12 mouse cellular contexts compared by ENCODE assay signal in genomic region chr15:93226930-93227763, GRCm38 (mm10). TPM values are rescaled to one million over a fixed set of nuclear protein-coding genes. Genes with fewer than 3 reads are reported as not detected.
DNase-seq lines count a peak whose midpoint lies in the region; ATAC-seq and TF ChIP-seq lines count a peak whose summit lies in the region.
"Had no signal": no experiment of that assay in that cellular context is flagged by ENCODE, and none has a peak within 500 bp of the region (broad histone marks: within the 10 kb centered on the region; RNA-seq: fewer than 3 reads in every experiment).

No protein-coding gene starts in this region.

- no peak overlapping the region for H3K4me3 ChIP-seq in hindbrain, embryonic 12.5 days
- H3K4me3 ChIP-seq in hindbrain, embryonic 10.5 days, result no peak overlapping the region
- H3K4me3 ChIP-seq in forebrain, postnatal 0 days (ENCODE audit: low read depth, low read length), result no peak overlapping the region
- no peak overlapping the region for H3K4me3 ChIP-seq in lung, postnatal 0 days (ENCODE audit: low read depth, low read length)
- H3K4me3 ChIP-seq: limb, embryonic 12.5 days; liver, embryonic 15.5 days had no signal

- ATAC-seq in hindbrain, embryonic 12.5 days (ENCODE audit: low FRiP score), result 0 out of 2 replicates have a peak, but pooled peaks have one; percentile 11
- peak; percentile 18 for ATAC-seq in Patski
- no peak for ATAC-seq in forebrain, postnatal 0 days
- ATAC-seq in lung, postnatal 0 days, result no peak
- ATAC-seq: intestine, postnatal 0 days had no signal

- no peak overlapping the region for H3K4me2 ChIP-seq in hindbrain, embryonic 12.5 days (replicated peaks)
- H3K4me2 ChIP-seq in forebrain, postnatal 0 days (ENCODE audit: low read depth), result no peak overlapping the region
- no peak overlapping the region for H3K4me2 ChIP-seq in lung, postnatal 0 days (replicated peaks; ENCODE audit: low read depth, low read length)
- H3K4me2 ChIP-seq: limb, embryonic 12.5 days; liver, embryonic 15.5 days had no signal

- H3K27me3 ChIP-seq in hindbrain, embryonic 12.5 days, result no peaks in the 10 kb centered on the region
- H3K27me3 ChIP-seq in hindbrain, embryonic 10.5 days (ENCODE audit: insufficient read depth, poor library complexity, severe bottlenecking), result no peaks in the 10 kb centered on the region
- peaks cover 9% of the 10 kb centered on the region for H3K27me3 ChIP-seq in Patski
- no peaks in the 10 kb centered on the region; the same call in 1 of the 2 replicates for H3K27me3 ChIP-seq in forebrain, postnatal 0 days (ENCODE audit: insufficient read depth, low read length)
- no peaks in the 10 kb centered on the region for H3K27me3 ChIP-seq in lung, postnatal 0 days (replicated peaks; ENCODE audit: insufficient read depth, low read length)
- H3K27me3 ChIP-seq: limb, embryonic 12.5 days; liver, embryonic 15.5 days had no signal

- no peak for TF ChIP-seq EP300 in lung, postnatal 0 days (IDR thresholded peaks at IDR 0.05)

- CTCF ChIA-PET in Patski (lab: Charles Lee), result interaction anchor here (0.8 to 2.2 kb wide), 6 partner anchors 8 to 16 kb away, joined by 3 to 8 read pairs (median 3); no protein-coding TSS in a partner anchor

- intact Hi-C loops in left cerebral cortex, postnatal 36 days (cut with DNase I), result no loop called here

- H3K9me3 ChIP-seq in hindbrain, embryonic 12.5 days (replicated peaks), result no peaks in the 10 kb centered on the region
- no peaks in the 10 kb centered on the region for H3K9me3 ChIP-seq in hindbrain, embryonic 10.5 days
- no peaks in the 10 kb centered on the region for H3K9me3 ChIP-seq in forebrain, postnatal 0 days (ENCODE audit: low read length)
- H3K9me3 ChIP-seq in lung, postnatal 0 days (ENCODE audit: low read length), result no peaks in the 10 kb centered on the region
- H3K9me3 ChIP-seq: G1E; limb, embryonic 12.5 days; liver, embryonic 15.5 days had no signal

- no peak for TF ChIP-seq CTCF in Patski (IDR thresholded peaks at IDR 0.05)
- TF ChIP-seq CTCF in forebrain, postnatal 0 days (IDR thresholded peaks at IDR 0.05; ENCODE audit: low read depth), result no peak
- TF ChIP-seq CTCF in lung, postnatal 0 days (IDR thresholded peaks at IDR 0.05), result no peak

- POLR2A ChIA-PET in Patski (lab: Charles Lee), result no interaction called here

- no peak overlapping the region for H3K27ac ChIP-seq in hindbrain, embryonic 12.5 days
- no peak overlapping the region for H3K27ac ChIP-seq in hindbrain, embryonic 10.5 days
- no peak overlapping the region for H3K27ac ChIP-seq in forebrain, postnatal 0 days (ENCODE audit: low read depth, low read length)
- H3K27ac ChIP-seq in lung, postnatal 0 days (ENCODE audit: low read length), result no peak overlapping the region
- H3K27ac ChIP-seq: limb, embryonic 12.5 days; liver, embryonic 15.5 days had no signal

- in situ Hi-C loops in Patski (cut with MboI; ENCODE audit: low pct_unique_long_range_greater_than_20kb), result no loop called here

- no peak for DNase-seq in hindbrain, embryonic 10.5 days (ENCODE audit: low spot score)
- no peak for DNase-seq in Patski (ENCODE audit: low read depth, low spot score)
- peak; percentile 18 for DNase-seq in cerebellum, adult 9-11 months
- DNase-seq in forebrain, postnatal 0 days, result peak; percentile 58
- no peak for DNase-seq in lung, postnatal 0 days (ENCODE audit: low spot score)
- no peak for DNase-seq in left cerebral cortex, postnatal 36 days (ENCODE audit: low spot score in 2 of 2)
- DNase-seq in ovary, postnatal 14 days (ENCODE audit: low spot score), result no peak

- H3K9ac ChIP-seq in hindbrain, embryonic 12.5 days, result no peak overlapping the region
- H3K9ac ChIP-seq in forebrain, postnatal 0 days, result no peak overlapping the region
- no peak overlapping the region for H3K9ac ChIP-seq in lung, postnatal 0 days (replicated peaks; ENCODE audit: low read depth)
- H3K9ac ChIP-seq: limb, embryonic 12.5 days; liver, embryonic 15.5 days had no signal

- WGBS in hindbrain, embryonic 12.5 days, result 86% methylated on average over 10 of the region's 10 CpGs
- WGBS in hindbrain, embryonic 10.5 days, result 93% methylated on average over 10 of the region's 10 CpGs
- 59% methylated on average over 10 of the region's 10 CpGs for WGBS in forebrain, postnatal 0 days
- WGBS in lung, postnatal 0 days, result 95% methylated on average over 10 of the region's 10 CpGs

- no peaks in the 10 kb centered on the region for H3K36me3 ChIP-seq in hindbrain, embryonic 12.5 days
- no peaks in the 10 kb centered on the region for H3K36me3 ChIP-seq in hindbrain, embryonic 10.5 days
- H3K36me3 ChIP-seq in forebrain, postnatal 0 days (ENCODE audit: insufficient read depth), result no peaks in the 10 kb centered on the region
- H3K36me3 ChIP-seq in lung, postnatal 0 days (ENCODE audit: insufficient read depth, low read length), result no peaks in the 10 kb centered on the region
- H3K36me3 ChIP-seq: G1E; limb, embryonic 12.5 days; liver, embryonic 15.5 days had no signal

- peaks cover 3% of the 10 kb centered on the region; the same call in 1 of the 2 replicates for H3K4me1 ChIP-seq in hindbrain, embryonic 12.5 days
- 0 out of 2 replicates have a peak, but pooled peaks cover 2% of the 10 kb centered on the region for H3K4me1 ChIP-seq in hindbrain, embryonic 10.5 days (replicated peaks)
- H3K4me1 ChIP-seq in forebrain, postnatal 0 days (ENCODE audit: insufficient read depth), result no peaks in the 10 kb centered on the region
- no peaks in the 10 kb centered on the region for H3K4me1 ChIP-seq in lung, postnatal 0 days (ENCODE audit: insufficient read depth, low read depth, low read length)
- H3K4me1 ChIP-seq: limb, embryonic 12.5 days; liver, embryonic 15.5 days had no signal

RNA-seq across cellular contexts. Expression of gene Gxylt1, which starts 47.8 kb away (rescaled TPM):
- 19.7 and 20.4 TPM in 2 replicates for polyA plus RNA-seq in hindbrain, embryonic 12.5 days (2016; fragmentation: Nextera tagmentation; extraction: Ambion mirVana)
- polyA plus RNA-seq in hindbrain, embryonic 10.5 days (2016; fragmentation: Nextera tagmentation; extraction: Ambion mirVana), result 11.0 and 14.5 TPM in 2 replicates
- 16.8 TPM for polyA plus RNA-seq in Patski (2021)
- total RNA-seq in forebrain, postnatal 0 days (2014; rRNA removed), result 5.3 and 7.5 TPM in 2 replicates
- polyA plus RNA-seq in forebrain, postnatal 0 days (2015; fragmentation: Nextera tagmentation; extraction: Ambion mirVana), result 1.8 and 3.2 TPM in 2 replicates
- polyA plus RNA-seq in lung, postnatal 0 days (2015; fragmentation: Nextera tagmentation; extraction: Ambion mirVana), result 6.9 and 7.3 TPM in 2 replicates
- 10 to 100 TPM in 1 of 2 experiments, 1 to 10 TPM in 1; 9.9 to 13.0 TPM for total RNA-seq in left cerebral cortex, postnatal 36 days (2021)

Comparison
In these comparisons a context has a peak if more than half of its experiments do, and no peak if none do; other contexts are left out.
1. ATAC-seq: peak in hindbrain, embryonic 12.5 days (single experiment) and Patski (single experiment); none in forebrain, postnatal 0 days (single experiment) and lung, postnatal 0 days (single experiment).
2. DNase-seq: peak in cerebellum, adult 9-11 months (single experiment) and forebrain, postnatal 0 days (single experiment); none in hindbrain, embryonic 10.5 days (single experiment), Patski (single experiment), lung, postnatal 0 days (single experiment), left cerebral cortex, postnatal 36 days (0 of 2) and ovary, postnatal 14 days (single experiment).